Mouse (Mus musculus) hindbrain, embryonic 16.5 days (tissue): ENCODE measurements around the gene Arid4a. TPM values are rescaled to one million over a fixed set of nuclear protein-coding genes. Genes with fewer than 3 reads are reported as not detected.
"Not testable (repeated sequence)": the region's sequence is repeated elsewhere in the genome, so short reads cannot be mapped to it uniquely, and the experiment has no call there.

Source experiments
- ATAC-seq: fragments of 200-750 bp; cut with Nextera tagmentation; 2 replicates; pipeline ENCODE4 v1.8.0; 2017; ENCODE audit warnings: moderate TSS enrichment, moderate library complexity
- H3K27ac ChIP-seq: fragments of 300-500 bp; sonication (generic); 2 replicates; pipeline ENCODE4 v1.5.1; 2014; ENCODE audit warnings: low read depth, mild to moderate bottlenecking, control low read depth, low read length, moderate library complexity
- H3K27me3 ChIP-seq: fragments of 300-500 bp; sonication (generic); replicated peaks from 2 replicates; pipeline ENCODE4 v1.6.1; 2014; ENCODE audit warnings: low read length; ENCODE audit not compliant: control insufficient read depth, insufficient read depth
- H3K36me3 ChIP-seq: fragments of 300-500 bp; sonication (generic); 2 replicates; pipeline ENCODE4 v1.6.1; 2014; ENCODE audit warnings: mild to moderate bottlenecking, low read length, moderate library complexity, mixed read lengths; ENCODE audit not compliant: control insufficient read depth, insufficient read depth
- H3K4me1 ChIP-seq: fragments of 300-500 bp; sonication (generic); 2 replicates; pipeline ENCODE4 v1.6.1; 2014; ENCODE audit warnings: low read depth, low read length; ENCODE audit not compliant: control insufficient read depth, insufficient read depth
- H3K4me2 ChIP-seq: fragments of 300-500 bp; sonication (generic); 2 replicates; pipeline ENCODE4 v1.6.1; 2014; ENCODE audit warnings: mild to moderate bottlenecking, low read length, control low read depth, moderate library complexity
- H3K4me3 ChIP-seq: fragments of 300-500 bp; sonication (generic); 2 replicates; pipeline ENCODE4 v1.5.1; 2014; ENCODE audit warnings: mild to moderate bottlenecking, low read length, control low read depth, moderate library complexity
- H3K9ac ChIP-seq: fragments of 300-500 bp; sonication (generic); 2 replicates; pipeline ENCODE4 v1.6.1; 2014; ENCODE audit warnings: low read depth, mild to moderate bottlenecking, control low read depth, low read length, moderate library complexity
- H3K9me3 ChIP-seq: fragments of 300-500 bp; sonication (generic); 2 replicates; pipeline ENCODE4 v1.6.1; 2014; ENCODE audit warnings: mild to moderate bottlenecking, low read length, moderate library complexity; ENCODE audit not compliant: control insufficient read depth
- WGBS: fragments of 180-500 bp; shearing (Covaris S2); extraction: QIAGEN DNeasy Blood & Tissue Kit; methylation state at CpG from one replicate; pipeline ENCODE4 v1.1.7; 2014; 5-methylcytosine and 5-hydroxymethylcytosine counted together
- polyA plus RNA-seq: library from polyadenylated mRNA; unstranded; fragments of >200 nt; fragmentation: Nextera tagmentation; extraction: Ambion mirVana; gene quantifications from 2 replicates; pipeline ENCODE4 v1.2.1, GENCODE M21; 2015

The Arid4a gene
- polyA plus RNA-seq, 1 experiment from 2014 or later: 41.4 TPM

DNA sequence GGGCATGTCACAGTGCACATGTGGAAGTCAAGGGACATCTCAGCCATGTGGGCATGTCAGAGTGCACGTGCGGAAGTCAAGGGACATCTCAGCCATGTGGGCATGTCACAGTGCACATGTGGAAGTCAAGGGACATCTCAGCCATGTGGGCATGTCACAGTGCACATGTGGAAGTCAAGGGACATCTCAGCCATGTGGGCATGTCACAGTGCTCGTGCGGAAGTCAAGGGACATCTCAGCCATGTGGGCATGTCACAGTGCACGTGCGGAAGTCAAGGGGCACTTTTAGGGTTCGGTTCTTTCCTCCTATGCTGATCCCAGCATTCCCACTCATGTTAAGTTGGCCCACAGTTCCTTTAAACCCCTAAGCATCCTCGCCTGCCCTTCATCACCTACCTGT lies 12.5 kb downstream of the Arid4a start:
- not testable (repeated sequence) for ATAC-seq, H3K27ac ChIP-seq, H3K4me3 ChIP-seq, H3K27me3 ChIP-seq, H3K4me2 ChIP-seq, H3K9ac ChIP-seq, H3K9me3 ChIP-seq, H3K4me1 ChIP-seq
- peaks cover 13% of the 10 kb centered on the region for H3K36me3 ChIP-seq
- WGBS: 93% methylated on average over 8 of the region's 8 CpGs

DNA sequence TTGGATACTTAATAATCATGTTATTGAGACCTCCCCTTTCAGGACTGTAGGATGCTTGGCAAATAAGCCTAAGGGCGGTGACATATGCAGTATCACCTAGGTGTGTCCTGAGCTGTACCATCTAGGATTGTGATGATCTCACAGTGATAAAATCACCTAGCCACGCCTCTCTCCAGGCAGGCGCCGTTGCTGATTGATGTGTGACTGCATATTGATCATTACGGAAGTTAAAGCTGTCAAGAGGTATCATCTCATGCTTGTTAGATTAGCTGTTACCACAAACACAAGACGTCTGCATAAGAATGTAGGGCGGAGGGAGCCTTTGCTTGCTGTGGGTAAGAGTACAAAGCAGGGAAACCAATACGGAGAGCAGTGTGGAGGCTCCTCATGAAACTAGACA lies 14.5 kb downstream of the Arid4a start:
- no peaks in the 10 kb centered on the region for H3K4me1 ChIP-seq
- H3K9ac ChIP-seq: no peak overlapping the region
- no peak overlapping the region for H3K27ac ChIP-seq
- H3K4me3 ChIP-seq: no peak overlapping the region
- H3K4me2 ChIP-seq: no peak overlapping the region
- ATAC-seq: no peak
- no peaks in the 10 kb centered on the region for H3K9me3 ChIP-seq
- H3K36me3 ChIP-seq: no peaks in the 10 kb centered on the region; the same call in 1 of the 2 replicates
- H3K27me3 ChIP-seq: no peaks in the 10 kb centered on the region
- 85% methylated on average over 8 of the region's 8 CpGs for WGBS

DNA sequence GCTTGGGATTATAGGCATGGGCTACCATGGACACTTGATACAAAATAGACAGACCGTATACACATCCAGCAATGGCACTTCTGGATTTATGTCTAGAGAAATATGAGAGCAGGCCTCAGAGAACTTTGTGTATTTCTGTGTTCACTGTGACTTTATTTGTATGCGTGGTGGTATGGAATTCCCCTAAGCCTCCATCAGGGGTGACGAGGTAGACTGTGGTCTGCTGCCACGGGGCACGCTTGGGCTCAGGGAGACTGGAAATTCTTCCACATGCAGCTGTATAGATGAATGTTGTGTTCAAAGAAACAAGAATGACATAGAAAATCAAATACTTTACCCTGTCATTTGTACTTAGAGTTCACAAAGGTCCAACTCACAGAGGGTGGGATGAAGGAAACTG lies 14.9 kb downstream of the Arid4a start:
- no peak overlapping the region for H3K27ac ChIP-seq
- H3K36me3 ChIP-seq: no peaks in the 10 kb centered on the region; the same call in 1 of the 2 replicates
- no peak overlapping the region for H3K4me2 ChIP-seq
- H3K9me3 ChIP-seq: no peaks in the 10 kb centered on the region
- no peak overlapping the region for H3K9ac ChIP-seq
- H3K4me3 ChIP-seq: no peak overlapping the region
- H3K4me1 ChIP-seq: no peaks in the 10 kb centered on the region
- 94% methylated on average over 5 of the region's 5 CpGs for WGBS
- no peak for ATAC-seq
- no peaks in the 10 kb centered on the region for H3K27me3 ChIP-seq

DNA sequence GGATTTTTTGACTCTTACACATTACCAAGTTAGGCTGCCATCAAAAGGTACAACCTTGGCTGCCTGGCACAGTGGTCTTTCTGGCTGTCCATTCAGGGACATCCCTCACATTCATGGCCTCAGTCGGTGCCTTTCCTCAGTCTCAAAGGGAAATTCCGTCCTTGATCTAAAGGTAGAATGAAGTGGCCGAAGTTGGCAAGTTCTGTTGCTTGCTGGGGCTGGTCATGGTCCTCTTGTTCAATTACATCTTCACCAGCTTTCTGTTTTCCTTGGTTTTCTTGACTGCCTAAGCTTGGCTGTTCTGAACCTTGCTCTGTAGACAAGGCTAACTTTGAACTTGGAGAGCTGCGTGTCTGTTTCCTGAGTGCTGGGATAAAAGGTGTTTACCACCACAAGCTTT lies 20.0 kb downstream of the Arid4a start:
- Histone ChIP-seq H3K9me3 (no peaks in the 10 kb centered on the region), H3K27ac (no peak overlapping the region), H3K4me3 (no peak overlapping the region), H3K36me3 (peaks cover 6% of the 10 kb centered on the region; the same call in 1 of the 2 replicates), H3K4me2 (no peak overlapping the region), H3K4me1 (no peaks in the 10 kb centered on the region), H3K27me3 (no peaks in the 10 kb centered on the region), H3K9ac (no peak overlapping the region)
- no peak for ATAC-seq
- 92% methylated on average over 4 of the region's 4 CpGs for WGBS

DNA sequence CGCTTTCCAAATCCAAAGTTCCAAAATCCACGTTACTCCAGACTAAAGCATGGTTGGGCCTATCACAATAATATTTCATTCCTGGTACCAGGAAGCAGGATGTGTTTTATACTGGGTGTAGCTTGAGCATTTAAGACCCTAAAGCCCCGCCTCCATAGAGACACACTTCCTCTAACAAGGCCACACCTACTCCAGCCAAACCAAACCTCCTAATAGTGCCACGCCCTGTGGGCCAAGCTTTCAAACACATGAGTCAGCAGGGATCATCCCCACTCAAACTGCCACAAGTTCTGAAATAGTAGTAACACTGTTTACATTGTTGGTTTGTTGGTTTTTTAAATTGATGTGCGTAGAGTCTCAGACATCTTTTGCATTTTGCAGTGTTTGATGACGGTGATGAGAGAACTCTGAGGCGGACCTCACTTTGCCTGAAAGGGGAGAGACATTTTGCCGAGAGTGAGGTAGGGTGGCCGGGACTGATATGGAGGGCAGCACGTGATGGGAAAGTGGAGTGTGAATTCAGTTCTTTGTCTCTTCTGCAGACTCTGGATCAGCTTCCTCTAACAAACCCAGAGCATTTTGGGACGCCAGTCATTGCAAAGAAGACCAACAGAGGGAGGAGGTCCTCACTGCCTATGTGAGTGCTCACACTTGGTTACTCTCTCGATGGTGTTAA lies 21.1 kb downstream of the Arid4a start:
- Histone ChIP-seq H3K4me3 (no peak overlapping the region), H3K27me3 (no peaks in the 10 kb centered on the region), H3K9ac (no peak overlapping the region), H3K9me3 (no peaks in the 10 kb centered on the region), H3K4me1 (no peaks in the 10 kb centered on the region), H3K27ac (no peak overlapping the region), H3K36me3 (peaks cover 11% of the 10 kb centered on the region), H3K4me2 (no peak overlapping the region)
- no peak for ATAC-seq
- WGBS: 93% methylated on average over 12 of the region's 12 CpGs

DNA sequence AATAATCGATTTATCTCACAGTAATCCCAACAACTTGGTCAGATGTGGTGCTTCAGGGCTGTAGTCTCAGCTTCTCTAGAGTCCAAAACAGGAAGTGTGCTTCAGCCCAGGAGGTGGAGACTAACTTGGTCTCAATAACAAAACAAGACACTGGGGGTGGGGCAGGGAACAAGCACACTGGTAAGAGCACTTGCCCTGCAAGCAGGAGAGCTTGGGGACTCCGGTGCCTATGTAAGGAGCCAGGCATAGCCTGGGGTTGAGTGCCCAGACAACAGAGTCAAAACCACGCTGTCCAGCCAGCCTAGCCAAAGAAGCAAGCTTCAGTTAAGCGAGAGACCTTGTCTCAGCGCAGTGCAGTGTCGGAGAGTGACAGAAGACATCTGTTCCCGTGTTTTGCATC lies 24.7 kb downstream of the Arid4a start:
- H3K9me3 ChIP-seq: no peaks in the 10 kb centered on the region
- WGBS: 96% methylated on average over 7 of the region's 7 CpGs
- no peak overlapping the region for H3K9ac ChIP-seq
- no peak overlapping the region for H3K4me2 ChIP-seq
- H3K27ac ChIP-seq: no peak overlapping the region
- no peak overlapping the region for H3K4me3 ChIP-seq
- no peaks in the 10 kb centered on the region for H3K4me1 ChIP-seq
- H3K36me3 ChIP-seq: peaks cover 12% of the 10 kb centered on the region
- H3K27me3 ChIP-seq: no peaks in the 10 kb centered on the region
- ATAC-seq: no peak

DNA sequence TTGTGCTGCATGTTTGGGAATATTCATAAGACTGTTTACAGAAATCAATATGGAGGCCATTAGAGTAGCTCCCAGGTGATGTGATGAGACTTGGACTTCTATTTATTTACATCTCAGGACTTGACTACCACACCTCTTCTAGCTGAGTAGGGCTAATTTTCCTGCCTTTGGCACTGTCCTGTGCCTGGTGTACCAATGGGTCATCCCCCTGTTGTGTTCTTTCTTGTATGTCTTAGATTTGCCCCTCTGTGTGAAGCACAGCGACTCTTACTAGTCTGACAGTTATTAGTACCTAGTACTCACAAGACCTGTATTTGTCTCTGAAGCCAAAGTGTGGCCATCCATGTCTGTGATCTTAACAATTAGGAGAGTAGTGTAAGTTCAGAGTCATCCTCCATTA lies 26.7 kb downstream of the Arid4a start:
- Histone ChIP-seq H3K9me3 (no peaks in the 10 kb centered on the region), H3K4me3 (no peak overlapping the region), H3K4me2 (no peak overlapping the region), H3K9ac (no peak overlapping the region), H3K4me1 (peaks cover 6% of the 10 kb centered on the region), H3K27ac (no peak overlapping the region), H3K36me3 (peaks cover 18% of the 10 kb centered on the region), H3K27me3 (no peaks in the 10 kb centered on the region)
- WGBS: 88% methylated on average over 1 of the region's 1 CpGs
- ATAC-seq: no peak

DNA sequence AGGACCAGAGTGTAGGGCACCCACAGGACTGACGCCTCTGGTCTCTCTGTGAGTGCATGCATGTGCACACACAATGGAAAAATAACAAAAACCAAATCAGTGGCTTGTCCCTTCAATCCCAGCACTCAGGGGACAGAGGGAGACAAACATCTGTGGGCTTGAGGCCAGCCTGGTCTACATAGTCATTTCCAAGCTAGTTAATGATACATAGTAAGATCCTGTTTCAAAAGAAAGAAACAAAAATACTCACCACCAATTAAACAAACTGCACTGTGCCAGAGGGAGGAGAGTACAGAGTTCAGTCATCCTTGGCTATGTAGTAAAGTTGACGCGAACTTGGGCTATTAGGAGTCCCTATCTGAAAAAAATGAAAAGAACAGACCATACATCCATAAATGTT lies 27.8 kb downstream of the Arid4a start:
- no peak overlapping the region for H3K27ac ChIP-seq
- whole genome bisulfite sequencing: 90% methylated on average over 3 of the region's 3 CpGs
- no peaks in the 10 kb centered on the region for H3K27me3 ChIP-seq
- ATAC-seq: no peak
- H3K9ac ChIP-seq: no peak overlapping the region
- no peaks in the 10 kb centered on the region for H3K9me3 ChIP-seq
- no peak overlapping the region for H3K4me2 ChIP-seq
- peaks cover 18% of the 10 kb centered on the region for H3K36me3 ChIP-seq
- H3K4me1 ChIP-seq: peaks cover 10% of the 10 kb centered on the region
- no peak overlapping the region for H3K4me3 ChIP-seq

DNA sequence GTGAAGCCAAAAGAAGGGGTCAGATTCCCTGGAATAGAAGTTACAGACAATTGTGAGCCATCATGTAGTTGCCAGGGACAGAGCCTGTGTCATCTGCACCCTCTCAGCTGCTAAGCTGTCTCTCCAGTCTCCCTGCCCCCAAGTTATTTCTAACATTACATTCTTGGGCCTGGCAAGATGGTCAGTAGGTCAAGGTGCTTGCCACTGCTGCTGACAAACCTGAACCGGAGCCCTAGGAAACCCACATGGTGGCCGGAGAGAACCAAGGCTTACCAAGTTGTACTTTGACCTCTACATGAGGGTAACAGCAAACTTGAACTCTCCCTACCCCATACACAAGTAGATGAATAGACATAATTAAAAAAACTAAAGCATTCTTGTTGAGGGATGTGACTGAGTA lies 28.7 kb downstream of the Arid4a start:
- Histone ChIP-seq H3K27ac (no peak overlapping the region), H3K9me3 (no peaks in the 10 kb centered on the region), H3K36me3 (peaks cover 17% of the 10 kb centered on the region), H3K9ac (no peak overlapping the region), H3K27me3 (no peaks in the 10 kb centered on the region), H3K4me2 (no peak overlapping the region), H3K4me1 (peaks cover 10% of the 10 kb centered on the region), H3K4me3 (no peak overlapping the region)
- 88% methylated on average over 2 of the region's 2 CpGs for WGBS
- no peak for ATAC-seq

DNA sequence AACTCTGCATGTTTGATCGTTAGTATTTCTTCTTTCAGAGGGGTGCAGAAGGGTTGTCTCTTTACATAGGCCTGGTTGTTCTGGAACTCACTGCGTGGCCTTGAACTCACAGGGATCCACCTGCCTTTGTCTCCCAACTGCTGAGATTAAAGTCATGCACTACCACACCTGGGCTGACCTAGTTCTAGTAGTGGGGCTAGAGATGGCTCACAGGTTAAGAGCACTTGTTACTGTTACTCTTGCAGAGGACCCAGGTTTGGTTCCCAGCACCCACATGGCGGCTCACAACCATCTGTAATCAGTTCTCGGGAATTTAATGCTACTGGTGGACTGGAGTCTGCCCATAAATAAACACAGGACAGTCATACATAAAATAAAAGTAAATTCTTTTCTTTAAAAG lies 30.7 kb downstream of the Arid4a start:
- H3K27ac ChIP-seq: no peak overlapping the region
- no peaks in the 10 kb centered on the region for H3K9me3 ChIP-seq
- WGBS: 97% methylated on average over 4 of the region's 4 CpGs
- ATAC-seq: no peak
- no peaks in the 10 kb centered on the region for H3K27me3 ChIP-seq
- no peak overlapping the region for H3K4me2 ChIP-seq
- peaks cover 11% of the 10 kb centered on the region for H3K36me3 ChIP-seq
- no peak overlapping the region for H3K4me3 ChIP-seq
- peaks cover 13% of the 10 kb centered on the region for H3K4me1 ChIP-seq
- no peak overlapping the region for H3K9ac ChIP-seq
